Mouse (Mus musculus) intestine, embryonic 16.5 days (tissue): Measurements from ENCODE around the gene Tgds. TPM values are rescaled to one million over a fixed set of nuclear protein-coding genes. Genes with fewer than 3 reads are reported as not detected.

ENCODE experiments used
- ATAC-seq: fragments of 200-750 bp; cut with Nextera tagmentation; 2 replicates; pipeline ENCODE4 v1.8.0; 2017; ENCODE audit warnings: moderate TSS enrichment, moderate library complexity
- H3K27ac ChIP-seq: fragments of 300-500 bp; sonication (generic); 2 replicates; pipeline ENCODE4 v1.5.1; 2014; ENCODE audit warnings: mild to moderate bottlenecking, low read length
- H3K27me3 ChIP-seq: fragments of 300-500 bp; sonication (generic); replicated peaks from 2 replicates; pipeline ENCODE4 v1.6.1; 2014; ENCODE audit warnings: low read length, control low read depth, mixed read lengths; ENCODE audit not compliant: control insufficient read depth, insufficient read depth
- H3K36me3 ChIP-seq: fragments of 300-500 bp; sonication (generic); 2 replicates; pipeline ENCODE4 v1.6.1; 2014; ENCODE audit warnings: low read length, control low read depth; ENCODE audit not compliant: control insufficient read depth, insufficient read depth
- H3K4me1 ChIP-seq: fragments of 300-500 bp; sonication (generic); 2 replicates; pipeline ENCODE4 v1.6.1; 2014; ENCODE audit warnings: low read length, control low read depth, mixed read lengths; ENCODE audit not compliant: control insufficient read depth, insufficient read depth
- H3K4me2 ChIP-seq: fragments of 300-500 bp; sonication (generic); 2 replicates; pipeline ENCODE4 v1.6.1; 2014; ENCODE audit warnings: low read depth, low read length, control low read depth
- H3K4me3 ChIP-seq: fragments of 300-500 bp; sonication (generic); 2 replicates; pipeline ENCODE4 v1.5.1; 2014; ENCODE audit warnings: mild to moderate bottlenecking, low read length
- H3K9ac ChIP-seq: fragments of 300-500 bp; sonication (generic); 2 replicates; pipeline ENCODE4 v1.6.1; 2014; ENCODE audit warnings: low read depth, low read length
- H3K9me3 ChIP-seq: fragments of 300-500 bp; sonication (generic); 2 replicates; pipeline ENCODE4 v1.6.1; 2016; ENCODE audit warnings: low read length, control low read depth; ENCODE audit not compliant: control insufficient read depth
- WGBS: fragments of 180-500 bp; shearing (Covaris S2); extraction: QIAGEN DNeasy Blood & Tissue Kit; methylation state at CpG from one replicate; pipeline ENCODE4 v1.1.7; 2014; 5-methylcytosine and 5-hydroxymethylcytosine counted together
- polyA plus RNA-seq: library from polyadenylated mRNA; unstranded; fragments of >200 nt; fragmentation: Nextera tagmentation; extraction: Ambion mirVana; gene quantifications from 2 replicates; pipeline ENCODE4 v1.2.1, GENCODE M21; 2015

Tgds gene
- polyA plus RNA-seq, result 31.4 and 31.8 TPM in 2 replicates

DNA sequence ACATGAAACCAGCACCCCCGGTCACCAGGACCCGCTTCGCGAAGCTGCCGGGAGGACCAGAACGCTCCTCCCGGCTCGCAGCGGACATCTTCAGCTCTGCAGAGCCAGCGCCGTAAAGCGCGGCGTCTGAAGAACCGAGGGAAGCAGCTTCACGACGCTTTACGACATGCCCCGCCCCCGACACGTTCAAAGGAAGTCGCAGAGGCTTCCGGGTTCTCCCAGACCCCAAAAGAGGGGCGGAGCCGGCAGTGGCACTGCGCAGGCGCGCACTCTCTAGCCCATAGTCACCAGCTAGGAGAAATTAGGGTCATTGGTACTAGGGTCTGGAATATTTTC, at the start of gene Tgds:
Gene Tgds, minus strand, starts transcription at position 114 of the 336 bp plus-strand sequence.
- peak within 1 kb of the TSS; percentile 61 for H3K4me2 ChIP-seq
- no peaks in the 10 kb centered on the region for H3K9me3 ChIP-seq
- peak within 1 kb of the TSS; percentile 87 for H3K4me3 ChIP-seq
- H3K36me3 ChIP-seq, result no peaks in the 10 kb centered on the region; the same call in 1 of the 2 replicates
- H3K4me1 ChIP-seq, result peaks cover 6% of the 10 kb centered on the region
- H3K27ac ChIP-seq, result peak within 1 kb of the TSS; percentile 18; the same call in 1 of the 2 replicates
- peak within 1 kb of the TSS; percentile 83 for H3K9ac ChIP-seq
- no peaks in the 10 kb centered on the region for H3K27me3 ChIP-seq
- WGBS, result under 1% methylated on average over 28 of the region's 28 CpGs
- peak; percentile 72 for ATAC-seq

DNA sequence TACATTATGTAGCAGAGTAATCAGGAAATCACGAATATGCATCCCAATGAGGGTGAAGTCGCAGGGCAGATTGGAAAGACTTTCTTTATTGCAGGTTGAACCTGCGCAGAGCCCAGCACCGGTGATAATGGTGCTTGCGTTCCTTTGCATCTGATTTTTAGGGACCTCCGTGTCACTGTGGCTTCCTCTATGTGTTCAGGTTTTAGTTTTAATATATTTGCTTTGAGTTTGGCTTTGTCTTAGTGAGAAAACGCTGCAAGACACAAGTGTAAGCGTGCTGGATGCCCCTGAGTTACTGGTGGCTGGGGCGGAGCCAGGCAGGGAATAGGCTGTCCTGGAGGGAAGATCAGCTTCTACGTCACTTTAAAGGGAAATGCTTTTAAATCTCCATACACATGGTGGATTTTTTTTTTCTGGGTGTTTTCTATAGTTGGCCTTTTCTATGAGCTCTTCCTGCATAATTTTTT, 48.2 kb upstream of the Tgds start:
- 0 out of 2 replicates have a peak, but pooled peaks cover 3% of the 10 kb centered on the region for H3K4me1 ChIP-seq
- ATAC-seq, result peak; percentile 87

DNA sequence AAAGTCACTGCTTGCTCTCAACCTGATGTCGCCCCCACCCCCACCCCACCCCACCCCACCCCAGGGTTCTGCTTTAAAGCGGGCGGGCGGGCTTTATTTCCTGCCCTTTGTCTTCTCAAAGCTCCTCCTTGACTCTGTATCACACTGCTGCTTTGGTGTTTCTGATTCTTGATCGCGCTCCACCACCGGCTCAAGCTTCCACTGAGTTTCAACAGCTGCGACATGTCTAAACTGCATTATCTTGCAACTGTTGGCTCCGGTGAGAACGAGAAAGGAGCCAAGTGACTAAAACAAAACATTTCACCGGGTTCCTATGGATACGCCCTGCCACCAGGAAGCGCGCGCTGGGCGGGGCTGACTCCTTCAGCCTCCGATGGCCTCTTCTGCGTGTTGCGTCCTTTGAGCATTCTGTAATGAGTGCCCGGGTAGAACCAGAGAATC, 47.6 kb upstream of the Tgds start:
- Histone ChIP-seq H3K27ac (peak overlapping the region; percentile 63), H3K27me3 (no peaks in the 10 kb centered on the region), H3K4me3 (peak overlapping the region; percentile 64), H3K9me3 (no peaks in the 10 kb centered on the region), H3K36me3 (no peaks in the 10 kb centered on the region), H3K9ac (peak overlapping the region; percentile 69), H3K4me2 (peak overlapping the region; percentile 67), H3K4me1 (0 out of 2 replicates have a peak, but pooled peaks cover 3% of the 10 kb centered on the region)
- WGBS, result under 1% methylated on average over 20 of the region's 20 CpGs
- peak; percentile 93 for ATAC-seq

More for the DNA sequence above, 48.2 kb upstream of the Tgds start:
- H3K27me3 ChIP-seq, result no peaks in the 10 kb centered on the region
- no peaks in the 10 kb centered on the region for H3K36me3 ChIP-seq
- 2% methylated on average over 10 of the region's 10 CpGs for WGBS
- peak overlapping the region; percentile 64 for H3K4me3 ChIP-seq
- H3K27ac ChIP-seq, result peak overlapping the region; percentile 63
- H3K9ac ChIP-seq, result peak overlapping the region; percentile 69
- peak overlapping the region; percentile 67 for H3K4me2 ChIP-seq
- H3K9me3 ChIP-seq, result no peaks in the 10 kb centered on the region

DNA sequence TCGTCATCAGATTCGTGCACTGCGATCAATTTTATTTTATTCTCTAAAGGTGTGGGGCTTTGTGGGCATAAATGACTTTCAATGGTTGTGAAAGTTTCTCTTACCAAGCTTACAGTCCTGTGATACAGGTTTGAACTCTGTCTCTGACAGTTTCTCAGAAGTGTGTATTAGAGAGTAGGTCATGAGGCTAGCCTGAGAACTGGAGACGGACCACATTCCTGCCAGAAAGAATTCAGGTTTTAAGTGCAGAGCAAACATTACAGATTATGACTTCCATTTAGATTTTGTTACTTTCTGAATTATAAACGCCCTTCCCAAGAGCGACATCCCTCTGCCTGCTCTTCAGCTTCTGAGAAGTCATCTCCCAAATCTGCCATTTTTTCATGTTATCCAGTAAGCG, 47.1 kb upstream of the Tgds start:
- peak overlapping the region; percentile 64 for H3K4me3 ChIP-seq
- H3K27me3 ChIP-seq, result no peaks in the 10 kb centered on the region
- 0 out of 2 replicates have a peak, but pooled peaks cover 3% of the 10 kb centered on the region for H3K4me1 ChIP-seq
- no peaks in the 10 kb centered on the region for H3K36me3 ChIP-seq
- H3K27ac ChIP-seq, result no peak overlapping the region
- ATAC-seq, result 0 out of 2 replicates have a peak, but pooled peaks have one; percentile 16
- no peaks in the 10 kb centered on the region for H3K9me3 ChIP-seq
- peak overlapping the region; percentile 69 for H3K9ac ChIP-seq
- H3K4me2 ChIP-seq, result peak overlapping the region; percentile 67
- 37% methylated on average over 7 of the region's 7 CpGs for WGBS

DNA sequence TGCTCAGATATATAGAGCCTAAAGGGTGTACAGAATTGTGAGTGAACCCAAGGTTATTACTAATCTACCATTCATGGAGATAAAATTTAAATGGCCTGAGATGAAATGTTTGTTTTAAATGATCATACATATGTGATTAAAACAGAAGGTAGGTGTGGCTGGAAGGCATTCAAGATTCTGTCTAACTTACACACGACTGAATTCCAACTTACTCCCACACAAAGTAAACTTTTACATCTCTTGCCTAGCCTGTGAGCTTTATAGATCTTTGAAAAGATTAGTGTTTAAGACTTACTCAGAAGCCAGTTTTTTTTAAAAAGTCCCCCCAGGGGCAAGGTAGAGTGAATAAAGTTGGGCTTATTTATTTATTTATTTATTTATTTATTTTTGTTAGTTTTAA, 46.7 kb upstream of the Tgds start:
- no peak overlapping the region for H3K4me2 ChIP-seq
- no peak overlapping the region for H3K27ac ChIP-seq
- no peak for ATAC-seq

DNA sequence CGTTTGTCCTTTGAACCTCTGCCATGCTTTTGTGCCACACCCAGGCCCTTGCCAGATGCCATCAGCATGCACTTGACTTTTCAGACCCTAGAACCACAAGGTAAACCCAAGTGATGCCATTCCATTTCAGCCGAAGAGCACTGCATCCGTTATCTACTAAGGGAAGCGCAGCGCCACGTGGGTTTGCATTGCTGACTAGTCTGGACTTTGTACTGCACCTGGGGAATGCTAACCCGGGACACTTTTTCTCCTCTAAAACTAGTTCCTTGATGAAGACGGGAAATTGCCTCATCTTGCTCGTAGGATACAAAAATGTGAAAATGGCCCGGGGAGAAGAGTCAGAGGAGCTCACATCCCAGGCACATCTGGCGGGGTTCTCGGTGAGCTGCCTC, 43.1 kb upstream of the Tgds start:
- Histone ChIP-seq H3K9ac (no peak overlapping the region), H3K4me1 (0 out of 2 replicates have a peak, but pooled peaks cover 3% of the 10 kb centered on the region), H3K9me3 (no peaks in the 10 kb centered on the region), H3K27me3 (no peaks in the 10 kb centered on the region), H3K4me3 (no peak overlapping the region), H3K4me2 (no peak overlapping the region), H3K27ac (no peak overlapping the region), H3K36me3 (no peaks in the 10 kb centered on the region)
- WGBS, result 71% methylated on average over 12 of the region's 12 CpGs
- ATAC-seq, result peak; percentile 50; the same call in 1 of the 2 replicates

More for the DNA sequence above, 46.7 kb upstream of the Tgds start:
- H3K9me3 ChIP-seq, result no peaks in the 10 kb centered on the region
- no peaks in the 10 kb centered on the region for H3K27me3 ChIP-seq
- H3K36me3 ChIP-seq, result no peaks in the 10 kb centered on the region
- no peak overlapping the region for H3K4me3 ChIP-seq
- H3K9ac ChIP-seq, result no peak overlapping the region
- 21% methylated on average over 1 of the region's 1 CpGs for WGBS
- H3K4me1 ChIP-seq, result 0 out of 2 replicates have a peak, but pooled peaks cover 3% of the 10 kb centered on the region

DNA sequence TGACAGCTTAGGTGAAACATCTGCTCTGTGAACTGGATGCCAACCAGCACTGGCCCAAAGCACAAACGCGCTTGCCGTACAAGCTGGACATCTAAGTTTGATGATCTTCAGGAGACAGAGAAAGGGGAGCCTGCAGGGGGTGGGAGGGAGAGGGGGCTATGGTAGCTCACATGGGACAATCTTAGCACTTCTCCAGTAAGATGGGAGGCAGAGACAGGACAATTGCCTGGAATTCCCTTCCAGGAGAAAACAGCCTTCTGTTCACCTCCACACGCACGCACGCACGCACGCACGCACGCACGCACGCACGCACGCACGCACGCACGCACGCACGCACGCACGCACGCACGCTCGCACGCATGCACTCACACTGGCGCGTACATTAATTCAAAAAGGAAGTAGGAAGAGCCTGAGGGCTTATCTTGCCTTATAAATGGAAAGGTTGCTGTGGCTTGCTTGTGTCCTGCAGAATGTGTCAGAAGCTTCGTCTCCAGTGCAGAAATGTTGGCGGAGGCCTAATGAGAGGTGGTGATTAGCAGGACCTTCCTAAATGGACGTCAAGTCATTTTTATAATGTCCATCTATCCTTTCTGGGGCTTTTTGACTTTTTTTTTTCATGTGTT, 42.6 kb upstream of the Tgds start:
- no peaks in the 10 kb centered on the region for H3K9me3 ChIP-seq
- no peak overlapping the region for H3K4me3 ChIP-seq
- H3K9ac ChIP-seq, result no peak overlapping the region
- 86% methylated on average over 30 of the region's 30 CpGs for WGBS
- no peaks in the 10 kb centered on the region for H3K27me3 ChIP-seq
- ATAC-seq, result no peak
- 0 out of 2 replicates have a peak, but pooled peaks cover 3% of the 10 kb centered on the region for H3K4me1 ChIP-seq
- H3K36me3 ChIP-seq, result no peaks in the 10 kb centered on the region
- H3K4me2 ChIP-seq, result no peak overlapping the region
- H3K27ac ChIP-seq, result no peak overlapping the region

DNA sequence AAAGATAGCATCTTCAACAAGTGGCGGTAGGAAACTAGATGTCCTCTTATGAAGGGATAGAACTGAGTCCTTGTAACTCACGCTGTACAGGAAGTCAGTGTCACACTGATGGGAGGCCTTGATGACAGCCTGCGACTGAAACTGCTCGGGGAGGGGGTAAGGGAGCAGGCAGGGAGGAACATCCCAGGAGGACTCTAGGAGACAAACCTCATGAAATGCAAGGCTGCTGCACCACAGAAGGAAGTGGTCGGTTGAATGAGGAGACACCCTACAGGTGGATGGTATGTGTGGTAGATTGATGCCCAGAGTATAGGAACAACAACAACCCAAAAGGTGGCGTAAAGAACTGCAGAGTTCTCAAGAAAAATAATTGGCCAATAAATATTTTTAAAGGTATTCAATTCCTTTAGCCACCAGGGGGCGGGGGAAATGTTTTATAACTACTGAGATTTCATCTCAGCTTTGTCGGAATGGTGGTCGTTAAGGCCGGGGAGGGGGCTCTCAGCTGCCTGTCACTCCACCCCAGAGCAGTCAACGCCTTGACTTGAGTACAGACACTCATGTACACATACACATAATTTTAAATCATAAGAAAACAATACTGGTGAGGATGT, 41.1 kb upstream of the Tgds start:
- no peak overlapping the region for H3K4me2 ChIP-seq
- 68% methylated on average over 11 of the region's 11 CpGs for WGBS
- H3K27ac ChIP-seq, result no peak overlapping the region
- H3K4me1 ChIP-seq, result no peaks in the 10 kb centered on the region
- no peak overlapping the region for H3K4me3 ChIP-seq
- H3K27me3 ChIP-seq, result no peaks in the 10 kb centered on the region
- H3K36me3 ChIP-seq, result peaks cover 8% of the 10 kb centered on the region
- ATAC-seq, result no peak
- H3K9me3 ChIP-seq, result no peaks in the 10 kb centered on the region
- no peak overlapping the region for H3K9ac ChIP-seq

DNA sequence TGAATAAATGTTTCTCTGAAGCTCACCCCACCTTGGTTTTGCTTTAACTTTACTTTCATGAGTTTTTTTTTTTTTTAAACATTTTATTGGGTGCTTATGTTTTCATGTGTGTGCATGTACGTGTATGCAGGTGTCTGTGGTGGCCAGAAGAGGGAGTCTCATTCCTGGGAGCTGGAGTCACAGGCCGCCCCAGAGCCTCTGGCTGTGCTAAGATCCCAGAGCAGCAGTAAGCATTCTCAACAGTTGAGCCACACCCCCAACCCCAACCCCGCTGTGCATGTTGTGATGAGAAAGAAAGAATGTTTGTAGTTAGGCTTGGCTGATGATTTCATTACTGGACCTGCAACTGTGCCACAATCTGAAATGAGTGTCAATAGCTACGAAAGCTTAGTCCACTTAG, 36.2 kb upstream of the Tgds start:
- 93% methylated on average over 4 of the region's 4 CpGs for WGBS
- H3K27ac ChIP-seq, result no peak overlapping the region
- no peaks in the 10 kb centered on the region for H3K27me3 ChIP-seq
- H3K4me2 ChIP-seq, result no peak overlapping the region
- no peak overlapping the region for H3K9ac ChIP-seq
- no peak overlapping the region for H3K4me3 ChIP-seq
- no peaks in the 10 kb centered on the region for H3K9me3 ChIP-seq
- no peak for ATAC-seq
- H3K4me1 ChIP-seq, result no peaks in the 10 kb centered on the region
- peaks cover 10% of the 10 kb centered on the region for H3K36me3 ChIP-seq
